Mouse (Mus musculus) G1E (cell line): ENCODE results near the gene Prss27.

ENCODE experiments used
- CTCF ChIP-seq: IDR thresholded peaks from 2 replicates; pipeline ENCODE4 v1.5.1; 2012; ENCODE audit warnings: low read depth, low read length, inconsistent platforms, mixed read lengths
- GATA1 ChIP-seq: IDR thresholded peaks from 2 replicates; pipeline ENCODE4 v1.6.1; 2012; ENCODE audit warnings: borderline replicate concordance, low read length, inconsistent platforms, mixed read lengths
- GATA2 ChIP-seq: IDR thresholded peaks from 2 replicates; pipeline ENCODE4 v1.6.1; 2012; ENCODE audit warnings: low read depth, low read length, inconsistent platforms, borderline replicate concordance
- POLR2AphosphoS5 ChIP-seq: IDR thresholded peaks from 2 replicates; pipeline ENCODE4 v1.6.1; 2012; ENCODE audit warnings: low read depth, low read length, inconsistent platforms; ENCODE audit not compliant: insufficient replicate concordance

GRCm38 (mm10) chr17:23997901-23998300 is 40.0 kb upstream of the Prss27 start, which contains the start of gene Prss22:
- no peak for TF ChIP-seq POLR2AphosphoS5
- no peak for TF ChIP-seq CTCF
- no peak for TF ChIP-seq GATA1
- no peak for TF ChIP-seq GATA2
